Mouse (Mus musculus) C2C12 (cell line): ENCODE measurements around the gene Pard6b. TPM values are rescaled to one million over a fixed set of nuclear protein-coding genes. Genes with fewer than 3 reads are reported as not detected.

Experiments used
- H3K27me3 ChIP-seq: one replicate; pipeline ENCODE4 v1.6.1; 2011; ENCODE audit not compliant: control insufficient read depth, insufficient read depth, insufficient read length
- H3K36me3 ChIP-seq: one replicate; pipeline ENCODE4 v1.6.1; 2011; ENCODE audit not compliant: control insufficient read depth, insufficient read depth
- H3K4me3 ChIP-seq: one replicate; pipeline ENCODE4 v1.5.1; 2011; ENCODE audit warnings: mild to moderate bottlenecking, control low read depth; ENCODE audit not compliant: poor library complexity, insufficient read depth, severe bottlenecking
- H3K79me2 ChIP-seq: one replicate; pipeline ENCODE4 v1.6.1; 2011; ENCODE audit not compliant: control insufficient read depth, insufficient read depth
- H3K79me3 ChIP-seq: one replicate; pipeline ENCODE4 v1.6.1; 2011; ENCODE audit warnings: low read depth, control low read depth
- H3ac ChIP-seq: one replicate; pipeline ENCODE3; 2011; ENCODE audit warnings: low read depth; ENCODE audit not compliant: control insufficient read depth, insufficient read length
- CEBPB ChIP-seq: IDR thresholded peaks from one replicate; pipeline ENCODE4 v1.6.1; 2011; ENCODE audit warnings: low read depth, mild to moderate bottlenecking, control low read depth, moderate library complexity
- CTCF ChIP-seq: IDR thresholded peaks from one replicate; pipeline ENCODE4 v1.5.1; 2011; ENCODE audit not compliant: control insufficient read depth, insufficient read depth, insufficient read length
- FOSL1 ChIP-seq: IDR thresholded peaks from one replicate; pipeline ENCODE4 v1.8.0; 2011; ENCODE audit warnings: mild to moderate bottlenecking, low read length; ENCODE audit not compliant: poor library complexity, insufficient read depth, severe bottlenecking
- MAX ChIP-seq: IDR thresholded peaks from one replicate; pipeline ENCODE4 v1.6.1; 2011; ENCODE audit warnings: mild to moderate bottlenecking, control low read depth
- MYOD1 ChIP-seq: IDR thresholded peaks from one replicate; pipeline ENCODE4 v1.6.1; 2011; ENCODE audit warnings: low read depth; ENCODE audit not compliant: control insufficient read depth, insufficient read length
- MYOG ChIP-seq: IDR thresholded peaks from one replicate; pipeline ENCODE4 v1.6.1; 2011; ENCODE audit not compliant: control insufficient read depth, insufficient read length; ENCODE audit errors: extremely low read depth
- USF1 ChIP-seq: IDR thresholded peaks from one replicate; pipeline ENCODE4 v1.6.1; 2011; ENCODE audit warnings: low read depth, mild to moderate bottlenecking, control low read depth, moderate library complexity
- polyA plus RNA-seq: library from polyadenylated mRNA; unstranded; fragments of >200 nt; fragmentation: generic; extraction: Trizol; gene quantifications from one replicate; pipeline ENCODE4 v1.2.1, GENCODE M21; 2012; ENCODE audit warnings: missing spikeins

The Pard6b gene
- polyA plus RNA-seq, 1 experiment, result 0.33 TPM

GRCm38 (mm10) chr2:168096487-168096886 lies 15.7 kb downstream of the Pard6b start:
- H3K79me2 ChIP-seq, result no peaks in the 10 kb centered on the region
- H3K36me3 ChIP-seq, result no peaks in the 10 kb centered on the region
- H3K4me3 ChIP-seq, result no peak overlapping the region
- no peak overlapping the region for H3ac ChIP-seq
- TF ChIP-seq MAX (no peak), MYOD1 (no peak), CTCF (no peak), USF1 (no peak), FOSL1 (no peak)
- no peaks in the 10 kb centered on the region for H3K27me3 ChIP-seq
- no peaks in the 10 kb centered on the region for H3K79me3 ChIP-seq

GRCm38 (mm10) chr2:168098040-168098439 lies 17.2 kb downstream of the Pard6b start:
- Histone ChIP-seq H3K79me3 (no peaks in the 10 kb centered on the region), H3K36me3 (no peaks in the 10 kb centered on the region), H3K27me3 (no peaks in the 10 kb centered on the region), H3K4me3 (no peak overlapping the region), H3ac (no peak overlapping the region), H3K79me2 (no peaks in the 10 kb centered on the region)
- TF ChIP-seq CEBPB, result no peak
- peak; percentile 86 for TF ChIP-seq CTCF
- no peak for TF ChIP-seq MYOD1
- TF ChIP-seq USF1, result no peak

- no peak overlapping the region for H3K4me3 ChIP-seq
- no peaks in the 10 kb centered on the region for H3K79me3 ChIP-seq
- H3K79me2 ChIP-seq, result no peaks in the 10 kb centered on the region
- no peaks in the 10 kb centered on the region for H3K27me3 ChIP-seq
- no peak overlapping the region for H3ac ChIP-seq
- TF ChIP-seq MYOD1 (no peak), CEBPB (no peak)
- H3K36me3 ChIP-seq, result no peaks in the 10 kb centered on the region
Measured at GRCm38 (mm10) chr2:168100008-168100407, 19.2 kb downstream of the Pard6b start.

- Histone ChIP-seq H3ac (no peak overlapping the region), H3K79me3 (no peaks in the 10 kb centered on the region), H3K27me3 (no peaks in the 10 kb centered on the region), H3K36me3 (no peaks in the 10 kb centered on the region), H3K79me2 (no peaks in the 10 kb centered on the region), H3K4me3 (no peak overlapping the region)
- TF ChIP-seq CTCF (no peak), CEBPB (no peak)
Measured at GRCm38 (mm10) chr2:168101805-168102204, 21.0 kb downstream of the Pard6b start.

GRCm38 (mm10) chr2:168103341-168103740 lies 22.5 kb downstream of the Pard6b start:
- Histone ChIP-seq H3K36me3 (no peaks in the 10 kb centered on the region), H3K4me3 (no peak overlapping the region), H3K79me2 (no peaks in the 10 kb centered on the region), H3K79me3 (no peaks in the 10 kb centered on the region), H3ac (no peak overlapping the region), H3K27me3 (no peaks in the 10 kb centered on the region)
- TF ChIP-seq MYOG (no peak), MYOD1 (no peak), MAX (no peak), CEBPB (no peak), CTCF (no peak), FOSL1 (no peak), USF1 (no peak)

- H3ac ChIP-seq, result no peak overlapping the region
- no peak overlapping the region for H3K4me3 ChIP-seq
- H3K27me3 ChIP-seq, result no peaks in the 10 kb centered on the region
- H3K79me3 ChIP-seq, result no peaks in the 10 kb centered on the region
- H3K79me2 ChIP-seq, result no peaks in the 10 kb centered on the region
- TF ChIP-seq MYOG, result no peak
- no peak for TF ChIP-seq CEBPB
- no peak for TF ChIP-seq CTCF
- no peak for TF ChIP-seq MAX
- TF ChIP-seq MYOD1, result no peak
- TF ChIP-seq FOSL1, result no peak
- no peak for TF ChIP-seq USF1
- no peaks in the 10 kb centered on the region for H3K36me3 ChIP-seq
Measured at GRCm38 (mm10) chr2:168104375-168105144, 23.8 kb downstream of the Pard6b start.
